Mouse (Mus musculus) E14TG2a.4 (cell line): ENCODE data around the gene Ganab.

Source experiments
- CTCF ChIP-seq: conservative IDR thresholded peaks from 2 replicates; pipeline ENCODE4 v1.5.1; 2014; ENCODE audit warnings: low read length
- POU5F1 ChIP-seq: IDR thresholded peaks from 2 replicates; pipeline ENCODE4 v1.6.1; 2014; ENCODE audit warnings: low read length, borderline replicate concordance

GRCm38 (mm10) chr19:8857689-8858088 lies 40.2 kb upstream of the Ganab start:
- TF ChIP-seq CTCF (peak; percentile 79), POU5F1 (no peak)
